Mouse (Mus musculus) heart, postnatal 36 days (tissue): ENCODE measurements around the gene Izumo1. TPM values are rescaled to one million over a fixed set of nuclear protein-coding genes. Genes with fewer than 3 reads are reported as not detected.

Source experiments
- DNase-seq, 2 experiments: peaks; one replicate each; pipeline ENCODE4 v3.0.0; 2021 to 2022
- intact Hi-C: fragments of 180-260 bp; cut with DNase I; formaldehyde crosslinking; loops from one replicate; pipeline ENCODE4 v1.15.1; 2025
- total RNA-seq, 2 experiments: library from RNA; stranded (reverse); gene quantifications; 2 replicates each; pipeline ENCODE4 v1.2.3; 2021

The Izumo1 gene
- under 1 TPM in 1 of 2 experiments, not detected in 1; 0.30 TPM for total RNA-seq

GRCm38 (mm10) chr7:45621443-45621842 is at the start of gene Izumo1:
TSS of gene Izumo1 (plus strand) at chr7:45621811.
- intact Hi-C loops, result no loop called here
- DNase-seq, result peak in 1 of 2 experiments; percentile 58

DNA sequence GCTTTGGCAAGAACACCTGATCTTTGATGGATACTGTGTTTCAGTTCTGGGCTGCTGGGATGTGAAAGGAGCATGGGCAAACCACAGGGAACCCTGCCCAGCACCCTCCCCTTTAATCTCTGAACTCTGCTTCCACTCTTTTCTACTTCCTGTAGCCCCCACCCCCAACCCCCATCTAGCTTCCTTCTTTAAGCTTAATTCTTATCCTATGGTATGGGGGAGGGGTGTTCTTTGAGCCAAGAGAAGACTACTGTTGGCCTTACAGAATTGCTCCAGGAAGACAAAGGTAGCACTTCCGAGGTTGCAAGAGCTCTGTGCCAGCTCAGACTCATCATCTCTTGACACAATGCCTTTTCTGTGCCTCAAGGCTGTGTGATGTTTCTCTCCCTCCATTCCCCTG is 49.6 kb upstream of the Izumo1 start:
- DNase-seq, result no peak
- intact Hi-C loops, result no loop called here

DNA sequence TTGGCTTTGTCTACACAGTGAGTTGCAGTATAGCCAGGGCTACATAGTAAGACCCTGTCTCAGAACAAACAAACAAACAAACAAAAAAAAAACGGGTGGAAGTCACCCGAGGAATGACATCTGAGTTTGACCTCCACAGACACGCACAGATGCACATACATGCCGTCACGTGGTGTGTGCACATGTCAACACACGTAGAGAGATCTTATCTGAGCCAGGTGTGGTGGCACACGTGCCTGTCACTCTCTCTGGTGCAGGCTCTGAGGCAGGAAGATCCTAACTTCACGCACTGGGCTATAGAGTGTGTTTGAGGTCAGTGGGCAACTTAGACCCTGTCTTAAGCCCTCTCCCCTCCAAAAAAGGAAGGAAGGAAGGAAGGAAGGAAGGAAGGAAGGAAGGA is 47.7 kb upstream of the Izumo1 start:
- intact Hi-C loops, result no loop called here
- DNase-seq, result no peak

GRCm38 (mm10) chr7:45574472-45575379 is 46.9 kb upstream of the Izumo1 start:
- DNase-seq, result no peak
- intact Hi-C loops, result no loop called here

DNA sequence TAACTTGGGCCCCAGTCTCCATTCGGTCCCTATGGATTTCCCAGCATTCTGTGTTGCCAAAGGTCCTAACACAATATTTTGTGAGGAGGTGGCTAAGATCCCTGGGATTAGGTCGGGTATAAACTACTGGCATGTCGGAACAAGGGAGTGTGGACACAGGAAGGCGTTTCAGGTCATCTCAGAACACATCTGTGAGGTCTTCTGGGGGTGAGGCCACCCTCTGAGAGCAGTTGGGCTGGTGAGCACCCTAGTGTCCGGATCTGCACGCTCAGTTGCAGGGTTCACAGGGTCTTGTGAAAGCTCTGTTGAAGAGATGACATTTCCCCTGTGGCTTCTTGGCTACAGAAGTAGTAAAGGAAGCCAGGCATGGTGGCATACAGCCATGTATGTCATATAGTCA is 35.7 kb upstream of the Izumo1 start:
- DNase-seq, result no peak
- intact Hi-C loops, result no loop called here

DNA sequence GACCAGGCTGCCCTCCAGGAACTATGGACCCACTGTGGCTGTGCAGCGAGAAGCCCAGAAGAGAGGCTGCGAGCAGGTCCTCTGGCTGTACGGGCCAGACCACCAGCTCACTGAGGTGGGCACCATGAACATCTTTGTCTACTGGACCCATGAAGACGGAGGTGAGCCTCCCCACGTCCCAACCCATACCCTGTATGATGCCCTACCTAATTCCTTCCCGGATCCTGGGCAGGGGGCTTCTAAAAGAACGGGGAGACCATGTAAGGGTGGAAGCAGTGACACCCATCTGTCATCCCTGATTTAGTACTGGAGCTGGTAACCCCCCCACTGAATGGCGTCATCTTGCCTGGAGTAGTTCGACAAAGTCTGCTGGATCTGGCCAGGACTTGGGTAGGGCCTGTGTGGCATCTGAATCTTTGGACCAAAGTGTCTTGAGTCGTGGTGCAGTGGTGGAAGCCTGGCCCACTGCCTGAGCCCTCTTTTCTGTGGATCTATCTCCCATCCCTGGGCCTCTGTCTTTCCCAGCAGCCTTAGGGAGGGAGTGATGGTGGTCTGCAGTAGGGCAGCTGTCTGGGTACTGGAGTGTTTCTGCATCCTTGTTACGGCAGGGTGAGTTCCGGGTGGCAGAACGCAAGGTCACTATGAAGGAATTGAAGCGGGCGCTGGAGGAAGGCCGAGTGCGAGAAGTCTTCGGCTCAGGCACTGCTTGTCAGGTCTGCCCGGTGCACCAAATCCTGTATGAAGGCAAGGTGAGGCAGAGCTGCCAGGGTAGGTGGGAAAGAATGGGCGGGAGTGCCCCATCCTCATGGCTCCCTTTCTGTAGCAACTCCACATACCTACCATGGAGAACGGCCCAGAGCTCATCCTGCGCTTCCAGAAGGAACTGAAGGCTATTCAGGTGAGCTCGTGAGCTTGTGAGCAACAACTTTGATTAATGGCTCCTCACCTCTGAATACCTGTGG is 33.7 kb upstream of the Izumo1 start:
- intact Hi-C loops, result no loop called here
- no peak for DNase-seq

DNA sequence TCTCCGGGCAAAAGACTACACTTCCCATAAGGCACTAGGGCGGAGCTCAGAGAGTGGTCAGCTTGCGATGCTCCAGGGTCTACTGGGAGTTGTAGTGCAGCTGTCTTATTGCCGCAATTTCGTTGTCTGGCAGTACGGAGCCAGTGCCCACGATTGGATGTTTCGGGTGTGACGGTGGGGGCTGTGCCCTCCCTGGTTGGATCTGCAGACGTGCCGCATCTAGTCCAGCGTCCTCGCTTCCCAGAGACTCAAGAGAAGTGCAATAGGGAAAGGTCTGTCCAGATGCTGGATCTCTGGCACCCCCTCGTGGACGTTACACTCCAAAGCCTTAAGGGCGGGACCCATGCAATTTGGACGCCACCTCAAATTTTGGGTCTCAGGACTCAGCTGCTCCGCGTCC is 32.4 kb upstream of the Izumo1 start:
- intact Hi-C loops, result loop anchor here (1.0 kb wide), 1 partner anchor 33 kb away; no protein-coding TSS in a partner anchor
- peak; percentile 89 to 93 for DNase-seq

DNA sequence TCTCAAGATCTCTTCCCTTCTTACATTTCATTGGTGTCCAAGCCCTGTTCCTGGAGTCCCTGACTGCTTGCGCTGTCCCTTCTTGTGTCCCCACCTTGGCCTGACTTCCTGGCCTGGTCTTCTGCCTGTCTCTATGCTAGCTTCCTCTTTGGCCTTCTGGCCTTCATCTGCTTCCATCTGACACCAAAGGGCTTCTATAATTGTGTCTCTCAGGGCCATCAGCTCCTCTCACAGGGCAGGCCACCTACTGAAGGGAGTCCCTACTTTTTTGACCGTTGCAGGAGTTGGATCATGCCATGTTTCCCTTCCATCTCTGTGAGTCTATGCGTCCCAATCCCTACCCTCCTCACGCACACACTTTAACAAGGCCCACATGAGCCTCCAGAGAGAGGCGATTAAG is 31.7 kb upstream of the Izumo1 start:
- no peak for DNase-seq
- intact Hi-C loops, result loop anchor here (1.0 to 5.0 kb wide), 2 partner anchors 34 to 37 kb away; partner anchors contain the start of gene Rasip1

GRCm38 (mm10) chr7:45590874-45591273 is 30.7 kb upstream of the Izumo1 start:
- DNase-seq, result no peak
- intact Hi-C loops, result loop anchor here (5.0 kb wide), 1 partner anchor 36 kb away; the partner anchor contains the start of gene Rasip1

DNA sequence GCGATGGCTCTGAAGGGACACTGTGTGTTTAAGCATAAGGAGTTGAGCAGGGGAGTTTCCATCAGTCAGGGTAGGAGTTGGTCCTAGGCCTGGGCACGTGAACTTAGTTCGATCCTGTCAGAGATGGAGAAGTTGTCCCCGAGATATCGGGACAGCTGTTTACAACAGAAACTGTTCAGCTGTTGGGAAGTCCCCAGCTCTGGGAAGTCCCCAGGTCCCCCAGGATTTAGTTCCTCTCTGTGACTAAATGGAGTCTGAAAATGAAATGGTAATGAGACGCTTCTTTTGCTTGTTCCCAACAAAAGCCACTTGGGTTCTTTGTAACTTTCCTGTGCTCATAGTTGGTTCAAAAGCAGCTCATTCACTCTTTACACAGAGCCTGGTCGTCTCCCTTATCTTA is 29.7 kb upstream of the Izumo1 start:
- no peak for DNase-seq
- intact Hi-C loops, result loop anchor here (2.0 to 5.0 kb wide), 2 partner anchors 35 to 91 kb away; partner anchors contain the start of gene Rasip1

DNA sequence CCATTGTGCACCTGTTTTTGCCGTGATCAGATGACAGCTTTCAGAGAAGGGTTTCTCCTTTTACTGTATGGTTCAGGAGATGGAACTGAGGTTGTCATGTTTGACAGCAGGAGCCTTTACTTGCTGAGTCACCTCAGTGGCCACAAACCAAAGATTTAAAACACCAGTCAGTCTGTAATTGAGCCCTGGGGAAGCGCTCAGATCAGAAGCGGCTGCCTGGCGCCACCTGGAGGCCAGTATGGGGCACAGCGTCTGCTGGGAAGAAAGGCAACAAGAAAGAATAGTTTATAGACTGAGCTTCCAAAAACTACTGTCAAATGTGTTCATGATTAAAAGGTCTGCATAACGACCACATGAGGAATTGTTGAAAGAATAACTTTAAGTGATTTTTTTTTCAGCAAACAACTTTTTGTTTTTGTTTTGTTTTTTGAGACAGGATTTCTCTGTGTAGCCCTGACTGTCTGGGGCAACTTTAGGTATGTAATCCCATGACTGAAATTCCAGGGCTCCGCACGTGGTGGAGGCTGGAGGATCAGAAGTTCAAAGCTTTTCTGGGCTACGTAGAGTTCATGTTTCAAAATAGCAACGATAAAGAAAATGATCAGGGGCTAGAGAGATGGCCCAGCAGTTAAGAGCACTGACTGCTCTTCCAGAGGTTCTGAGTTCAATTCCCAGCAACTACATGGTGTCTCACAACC is 28.3 kb upstream of the Izumo1 start:
- DNase-seq, result peak; percentile 71 to 78
- intact Hi-C loops, result loop anchor here (2.0 to 5.0 kb wide), 2 partner anchors 34 to 90 kb away; partner anchors contain the start of gene Rasip1

- DNase-seq, result no peak
- intact Hi-C loops, result loop anchor here (1.0 kb wide), 1 partner anchor 16 kb away; no protein-coding TSS in a partner anchor
These were observed 26.4 kb upstream of the Izumo1 start for GRCm38 (mm10) chr7:45595176-45595575.

GRCm38 (mm10) chr7:45596107-45596506 is 25.5 kb upstream of the Izumo1 start:
- no peak for DNase-seq
- intact Hi-C loops, result no loop called here

DNA sequence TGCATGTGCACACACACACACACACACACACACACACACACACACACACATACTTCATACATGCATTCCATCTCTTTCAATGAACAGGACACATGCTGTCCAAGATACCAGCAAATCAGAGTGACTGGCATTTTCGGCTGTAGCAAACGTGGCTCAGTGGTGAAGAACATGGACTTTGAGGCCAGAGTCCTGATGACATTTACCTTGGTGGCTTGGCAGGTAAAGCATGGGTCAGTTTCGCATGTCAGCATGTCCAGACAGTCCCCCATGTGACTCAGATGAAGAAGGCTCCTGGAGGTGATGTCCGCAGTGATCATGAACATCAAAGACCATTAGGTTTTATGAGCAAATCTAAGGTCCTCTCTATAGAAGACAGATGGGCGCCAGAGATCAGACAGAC is 24.6 kb upstream of the Izumo1 start:
- DNase-seq, result no peak
- intact Hi-C loops, result no loop called here

DNA sequence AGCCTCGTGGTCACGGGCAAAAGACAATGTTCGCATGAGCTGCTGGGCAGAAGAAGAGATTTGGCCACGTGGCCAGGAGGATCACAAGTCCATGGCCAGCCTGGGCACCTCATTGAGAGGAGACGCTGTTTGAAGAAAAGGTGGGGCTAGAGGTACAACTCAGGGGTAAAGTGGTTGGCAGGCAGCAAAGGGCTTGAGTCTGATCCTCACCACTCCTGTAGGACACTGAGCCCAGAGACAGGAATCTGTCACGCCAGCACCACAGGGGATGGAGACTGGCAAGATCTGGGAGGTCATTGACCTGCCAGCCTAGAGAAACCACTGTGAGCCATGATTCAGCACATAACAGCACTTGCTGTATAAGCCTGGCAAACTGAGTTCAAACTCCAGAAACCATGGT is 24.1 kb upstream of the Izumo1 start:
- intact Hi-C loops, result no loop called here
- no peak for DNase-seq

DNA sequence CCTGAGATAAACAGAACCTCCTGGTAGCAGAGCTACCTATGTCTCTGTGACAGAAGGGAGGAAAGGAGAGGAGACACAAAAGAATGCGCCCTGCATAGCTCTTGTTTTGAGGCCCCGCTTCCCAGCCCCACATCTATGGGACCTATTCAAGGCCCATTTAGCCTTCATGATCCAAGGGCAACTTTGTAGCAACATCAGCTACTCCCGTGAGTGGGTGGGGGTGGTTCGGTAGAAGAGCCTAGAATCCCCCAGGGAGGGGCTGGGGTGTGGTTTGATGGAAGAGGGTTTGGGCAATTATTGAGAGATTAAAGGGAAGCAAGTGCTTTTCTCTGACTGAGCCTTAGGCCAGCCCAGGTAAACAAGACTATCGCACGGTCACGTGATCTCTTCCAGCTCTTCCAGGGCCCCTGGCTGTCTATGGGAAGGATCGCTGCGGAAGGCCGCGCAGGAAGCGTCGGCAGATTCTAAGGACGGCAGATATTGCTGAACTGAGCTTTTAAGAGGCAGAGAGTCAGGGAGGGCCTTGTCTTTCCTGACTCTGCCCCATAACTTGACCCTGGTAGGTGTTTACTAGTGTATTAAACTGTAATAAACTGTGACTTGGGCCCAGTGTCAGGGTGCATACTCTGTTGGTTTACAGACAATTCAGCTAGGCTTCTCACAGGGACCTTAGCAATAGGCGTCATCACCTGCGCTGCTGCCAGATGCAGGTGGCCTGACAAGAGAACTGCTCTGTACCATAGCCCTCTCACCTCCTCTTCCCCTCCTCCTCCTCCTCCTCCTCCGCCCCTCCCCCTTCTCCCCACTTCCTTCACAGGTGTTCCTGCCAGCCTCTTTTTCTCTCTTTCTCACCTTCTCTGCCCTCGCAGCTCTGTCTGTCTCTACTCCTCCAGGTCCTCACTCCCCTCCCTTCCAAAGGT is 22.4 kb upstream of the Izumo1 start:
- intact Hi-C loops, result no loop called here
- DNase-seq, result no peak

- no peak for DNase-seq
- intact Hi-C loops, result no loop called here
These were observed 15.8 kb upstream of the Izumo1 start for GRCm38 (mm10) chr7:45605704-45606289.

- intact Hi-C loops, result no loop called here
- no peak for DNase-seq
These were observed 12.1 kb upstream of the Izumo1 start for GRCm38 (mm10) chr7:45609511-45609910.

DNA sequence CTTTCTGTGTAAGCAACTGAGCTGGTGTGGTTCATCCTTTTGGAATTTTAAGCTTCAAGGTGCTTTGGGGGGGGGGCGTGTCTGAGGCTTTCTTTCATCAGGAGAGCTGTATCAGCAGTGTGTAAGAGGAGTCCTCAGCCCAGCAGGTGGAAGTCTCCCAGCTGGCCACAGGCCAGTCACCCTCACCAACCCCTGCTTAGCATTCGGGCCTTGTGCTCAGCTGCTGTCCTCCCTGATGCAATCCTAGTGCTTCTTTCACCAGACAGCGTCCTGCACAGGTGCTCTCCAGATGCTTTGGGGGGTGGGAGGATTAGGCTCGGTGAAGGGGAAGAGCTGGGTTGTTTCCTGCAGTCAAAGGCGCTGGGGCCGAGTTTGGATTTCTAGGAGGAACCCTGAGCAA is 5.3 kb upstream of the Izumo1 start:
- intact Hi-C loops, result no loop called here
- DNase-seq, result no peak
